Mouse (Mus musculus): ENCODE data around the gene Slfn4. TPM values are rescaled to one million over a fixed set of nuclear protein-coding genes. Genes with fewer than 3 reads are reported as not detected.
"Not testable (repeated sequence)": the region's sequence is repeated elsewhere in the genome, so short reads cannot be mapped to it uniquely, and the experiment has no call there.

The Slfn4 gene
- polyA plus RNA-seq (2015; fragmentation: Nextera tagmentation; extraction: Ambion mirVana): 0.99 and 1.2 TPM in 2 replicates

DNA sequence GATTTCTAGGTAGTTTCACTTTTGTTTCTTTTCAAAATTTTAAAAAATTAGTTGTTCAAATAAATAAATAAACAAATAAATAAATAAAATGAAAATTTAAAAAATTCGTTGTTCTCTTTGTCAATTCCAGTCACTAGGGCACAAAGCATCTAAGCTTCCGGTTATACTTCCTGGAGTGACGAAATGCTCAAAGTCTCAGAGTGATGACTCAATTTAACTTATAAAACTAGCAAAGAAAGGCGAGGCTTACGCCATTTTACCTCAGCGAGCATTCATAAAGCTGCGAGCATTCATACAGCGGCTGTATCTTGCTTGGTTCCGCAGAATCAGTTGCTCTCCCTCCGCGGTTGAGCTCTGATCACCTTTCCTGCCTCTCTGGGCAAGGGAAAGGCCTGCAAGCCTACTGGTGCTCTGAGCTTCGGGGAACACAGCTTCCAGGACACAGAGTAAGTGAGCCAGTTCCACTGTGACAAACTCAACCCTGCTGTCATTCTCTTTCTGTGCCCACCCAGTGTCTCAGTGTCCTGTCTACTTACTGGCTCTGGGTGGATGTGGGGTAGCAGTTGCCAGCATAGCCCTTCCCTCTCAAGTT is at the start of gene Slfn4:
Slfn4 (plus strand) TSS at position 239 of the 592 bp plus-strand sequence.
- Histone ChIP-seq H3K4me1 (ENCODE audit: control insufficient read depth, low read depth, low read length) (no peaks in the 10 kb centered on the region), H3K4me2 (ENCODE audit: low read depth, low read length) (no peak within 1 kb of the TSS), H3K9ac (ENCODE audit: low read depth, low read length) (no peak within 1 kb of the TSS), H3K4me3 (ENCODE audit: low read depth, low read length) (no peak within 1 kb of the TSS), H3K27me3 (ENCODE audit: control insufficient read depth, insufficient read depth, low read depth, low read length) (no peaks in the 10 kb centered on the region), H3K9me3 (replicated peaks; ENCODE audit: control insufficient read depth, low read length) (no peaks in the 10 kb centered on the region), H3K36me3 (ENCODE audit: control insufficient read depth, insufficient read depth) (no peaks in the 10 kb centered on the region), H3K27ac (ENCODE audit: low read length) (no peak within 1 kb of the TSS)
- no peak for ATAC-seq (ENCODE audit: low read depth)
- 66% methylated on average over 12 of the region's 12 CpGs for WGBS (ENCODE audit: insufficient replicate concordance)

DNA sequence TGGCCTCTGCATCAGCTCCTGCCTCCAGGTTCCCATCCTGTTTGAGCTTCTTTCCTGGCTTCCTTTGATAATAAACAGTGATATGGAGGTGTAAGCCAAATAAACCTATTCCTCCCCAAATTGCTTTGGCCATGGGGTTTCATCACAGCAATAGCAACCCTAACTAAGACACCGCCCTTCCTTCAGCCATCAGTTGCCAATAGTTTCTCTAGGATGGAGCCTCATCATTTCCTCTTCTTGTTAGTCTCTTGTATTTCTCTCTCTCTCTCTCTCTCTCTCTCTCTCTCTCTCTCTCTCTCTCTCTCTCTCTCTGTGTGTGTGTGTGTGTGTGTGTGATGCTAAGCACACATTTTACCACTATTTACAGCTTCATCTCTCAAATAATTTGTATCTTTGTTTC is 49.4 kb upstream of the Slfn4 start:
- ATAC-seq (ENCODE audit: low read depth): not testable (repeated sequence)

GRCm38 (mm10) chr11:83137253-83137652 is 37.7 kb upstream of the Slfn4 start:
- H3K4me2 ChIP-seq (ENCODE audit: low read depth, low read length); H3K9me3 ChIP-seq (replicated peaks; ENCODE audit: control insufficient read depth, low read length); H3K27me3 ChIP-seq (ENCODE audit: control insufficient read depth, insufficient read depth, low read depth, low read length); H3K36me3 ChIP-seq (ENCODE audit: control insufficient read depth, insufficient read depth); H3K4me3 ChIP-seq (ENCODE audit: low read depth, low read length); H3K27ac ChIP-seq (ENCODE audit: low read length); H3K4me1 ChIP-seq (ENCODE audit: control insufficient read depth, low read depth, low read length); H3K9ac ChIP-seq (ENCODE audit: low read depth, low read length); ATAC-seq (ENCODE audit: low read depth): not testable (repeated sequence)
- WGBS (ENCODE audit: insufficient replicate concordance): 77% methylated on average over 1 of the region's 2 CpGs

More for the DNA sequence above, 49.4 kb upstream of the Slfn4 start:
- H3K36me3 ChIP-seq (ENCODE audit: control insufficient read depth, insufficient read depth); H3K4me3 ChIP-seq (ENCODE audit: low read depth, low read length); H3K9me3 ChIP-seq (replicated peaks; ENCODE audit: control insufficient read depth, low read length); H3K27ac ChIP-seq (ENCODE audit: low read length); H3K4me2 ChIP-seq (ENCODE audit: low read depth, low read length); H3K27me3 ChIP-seq (ENCODE audit: control insufficient read depth, insufficient read depth, low read depth, low read length); H3K4me1 ChIP-seq (ENCODE audit: control insufficient read depth, low read depth, low read length); H3K9ac ChIP-seq (ENCODE audit: low read depth, low read length): not testable (repeated sequence)
- WGBS (ENCODE audit: insufficient replicate concordance): no CpG with 5 or more reads among the region's 1 CpGs

GRCm38 (mm10) chr11:83148939-83149338 is 26.0 kb upstream of the Slfn4 start:
- H3K4me1 ChIP-seq (ENCODE audit: control insufficient read depth, low read depth, low read length); H3K4me3 ChIP-seq (ENCODE audit: low read depth, low read length); H3K36me3 ChIP-seq (ENCODE audit: control insufficient read depth, insufficient read depth); ATAC-seq (ENCODE audit: low read depth); H3K27ac ChIP-seq (ENCODE audit: low read length); H3K4me2 ChIP-seq (ENCODE audit: low read depth, low read length); H3K9ac ChIP-seq (ENCODE audit: low read depth, low read length); H3K9me3 ChIP-seq (replicated peaks; ENCODE audit: control insufficient read depth, low read length); H3K27me3 ChIP-seq (ENCODE audit: control insufficient read depth, insufficient read depth, low read depth, low read length): not testable (repeated sequence)
- WGBS (ENCODE audit: insufficient replicate concordance): no CpG with 5 or more reads among the region's 1 CpGs

DNA sequence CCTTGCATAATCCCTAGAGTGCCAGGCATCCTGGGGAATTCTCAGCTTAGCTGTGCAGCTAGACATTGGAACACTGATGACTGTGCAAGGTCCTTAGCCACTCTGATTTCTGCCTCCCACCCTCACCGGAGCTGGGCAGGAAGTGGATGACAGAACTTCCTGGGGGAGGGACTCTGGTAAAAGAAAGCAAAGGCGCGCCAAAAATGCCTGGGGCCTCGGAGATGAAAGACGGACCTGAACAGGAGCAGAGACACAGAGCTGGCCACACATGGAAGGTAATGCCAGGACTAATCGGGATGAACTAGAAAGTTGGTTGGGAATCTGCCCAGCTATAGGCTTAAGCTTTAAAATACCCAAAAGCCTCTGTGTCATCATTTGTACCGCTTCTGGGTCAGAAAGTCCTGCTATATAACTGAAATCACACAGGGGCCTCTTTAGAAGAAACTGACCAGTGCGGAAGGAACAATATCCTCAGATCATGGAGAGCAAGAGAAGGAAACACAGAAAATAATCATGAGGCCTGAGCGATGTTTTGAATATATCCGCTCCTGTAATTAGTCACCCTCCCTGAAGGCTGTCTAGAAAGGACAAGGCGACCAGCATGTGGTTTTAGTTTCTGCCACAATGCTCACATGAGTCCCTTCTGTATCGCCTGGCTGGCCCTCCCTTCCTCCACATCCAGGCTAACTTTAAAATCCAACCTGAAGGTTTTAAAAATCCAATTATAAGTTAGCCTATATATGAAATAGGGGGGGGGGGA is 16.3 kb downstream of the Slfn4 start, which contains the start of gene Slfn3:
Slfn3 (plus strand) TSS at position 197 of the 760 bp plus-strand sequence.
- no peaks in the 10 kb centered on the region; the same call in 1 of the 2 replicates for H3K36me3 ChIP-seq (ENCODE audit: control insufficient read depth, insufficient read depth)
- peak within 1 kb of the TSS; percentile 34 for H3K27ac ChIP-seq (ENCODE audit: low read length)
- H3K9ac ChIP-seq (ENCODE audit: low read depth, low read length): peak within 1 kb of the TSS; percentile 66
- peak within 1 kb of the TSS; percentile 58 for H3K4me2 ChIP-seq (ENCODE audit: low read depth, low read length)
- peaks cover 9% of the 10 kb centered on the region for H3K4me1 ChIP-seq (ENCODE audit: control insufficient read depth, low read depth, low read length)
- H3K9me3 ChIP-seq (replicated peaks; ENCODE audit: control insufficient read depth, low read length): no peaks in the 10 kb centered on the region
- H3K27me3 ChIP-seq (ENCODE audit: control insufficient read depth, insufficient read depth, low read depth, low read length): no peaks in the 10 kb centered on the region
- peak within 1 kb of the TSS; percentile 62 for H3K4me3 ChIP-seq (ENCODE audit: low read depth, low read length)
- ATAC-seq (ENCODE audit: low read depth): peak; percentile 45
- 25% methylated on average over 12 of the region's 12 CpGs for WGBS (ENCODE audit: insufficient replicate concordance)

- H3K27ac ChIP-seq (ENCODE audit: low read length): peak overlapping the region; percentile 16
- no peaks in the 10 kb centered on the region for H3K9me3 ChIP-seq (replicated peaks; ENCODE audit: control insufficient read depth, low read length)
- peak overlapping the region; percentile 58 for H3K4me2 ChIP-seq (ENCODE audit: low read depth, low read length)
- peaks cover 9% of the 10 kb centered on the region for H3K4me1 ChIP-seq (ENCODE audit: control insufficient read depth, low read depth, low read length)
- peak overlapping the region; percentile 66 for H3K9ac ChIP-seq (ENCODE audit: low read depth, low read length)
- no peaks in the 10 kb centered on the region for H3K27me3 ChIP-seq (ENCODE audit: control insufficient read depth, insufficient read depth, low read depth, low read length)
- peak; percentile 95 for ATAC-seq (ENCODE audit: low read depth)
- H3K36me3 ChIP-seq (ENCODE audit: control insufficient read depth, insufficient read depth): no peaks in the 10 kb centered on the region; the same call in 1 of the 2 replicates
- peak overlapping the region; percentile 62 for H3K4me3 ChIP-seq (ENCODE audit: low read depth, low read length)
- WGBS (ENCODE audit: insufficient replicate concordance): 21% methylated on average over 3 of the region's 3 CpGs
Observed at GRCm38 (mm10) chr11:83192001-83192400, 17.0 kb downstream of the Slfn4 start.

GRCm38 (mm10) chr11:83205002-83205401 is 30.0 kb downstream of the Slfn4 start:
- Histone ChIP-seq H3K4me2 (ENCODE audit: low read depth, low read length) (no peak overlapping the region), H3K4me1 (ENCODE audit: control insufficient read depth, low read depth, low read length) (no peaks in the 10 kb centered on the region), H3K9me3 (replicated peaks; ENCODE audit: control insufficient read depth, low read length) (no peaks in the 10 kb centered on the region), H3K27ac (ENCODE audit: low read length) (no peak overlapping the region), H3K36me3 (ENCODE audit: control insufficient read depth, insufficient read depth) (no peaks in the 10 kb centered on the region), H3K9ac (ENCODE audit: low read depth, low read length) (no peak overlapping the region), H3K27me3 (ENCODE audit: control insufficient read depth, insufficient read depth, low read depth, low read length) (no peaks in the 10 kb centered on the region), H3K4me3 (ENCODE audit: low read depth, low read length) (no peak overlapping the region)
- ATAC-seq (ENCODE audit: low read depth): no peak

DNA sequence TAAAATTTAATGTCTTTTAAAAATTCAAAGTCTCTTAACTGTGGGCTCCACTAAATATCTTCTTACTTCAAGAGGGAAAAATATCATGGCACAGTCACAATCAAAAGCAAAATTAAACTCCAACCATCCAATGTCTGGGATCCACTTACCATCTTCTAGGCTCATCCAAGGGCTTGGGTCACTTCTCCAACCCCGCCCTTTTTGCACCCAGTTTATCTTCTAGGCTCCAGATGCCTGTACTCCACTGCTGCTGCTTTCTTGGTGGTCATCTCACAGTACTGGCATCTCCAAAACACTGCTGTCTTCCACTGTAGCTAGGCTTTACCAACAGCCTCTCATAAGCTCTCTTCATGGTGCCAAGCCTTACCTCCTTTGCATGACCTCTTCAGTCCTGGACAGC is 41.1 kb downstream of the Slfn4 start:
- Histone ChIP-seq H3K27ac (ENCODE audit: low read length) (no peak overlapping the region), H3K9me3 (replicated peaks; ENCODE audit: control insufficient read depth, low read length) (no peaks in the 10 kb centered on the region), H3K4me2 (ENCODE audit: low read depth, low read length) (no peak overlapping the region), H3K36me3 (ENCODE audit: control insufficient read depth, insufficient read depth) (peaks cover 2% of the 10 kb centered on the region; the same call in 1 of the 2 replicates), H3K27me3 (ENCODE audit: control insufficient read depth, insufficient read depth, low read depth, low read length) (no peaks in the 10 kb centered on the region), H3K9ac (ENCODE audit: low read depth, low read length) (no peak overlapping the region), H3K4me1 (ENCODE audit: control insufficient read depth, low read depth, low read length) (no peaks in the 10 kb centered on the region), H3K4me3 (ENCODE audit: low read depth, low read length) (no peak overlapping the region)
- ATAC-seq (ENCODE audit: low read depth): peak; percentile 59; the same call in 1 of the 2 replicates
- WGBS (ENCODE audit: insufficient replicate concordance): 74% methylated on average over 1 of the region's 1 CpGs

DNA sequence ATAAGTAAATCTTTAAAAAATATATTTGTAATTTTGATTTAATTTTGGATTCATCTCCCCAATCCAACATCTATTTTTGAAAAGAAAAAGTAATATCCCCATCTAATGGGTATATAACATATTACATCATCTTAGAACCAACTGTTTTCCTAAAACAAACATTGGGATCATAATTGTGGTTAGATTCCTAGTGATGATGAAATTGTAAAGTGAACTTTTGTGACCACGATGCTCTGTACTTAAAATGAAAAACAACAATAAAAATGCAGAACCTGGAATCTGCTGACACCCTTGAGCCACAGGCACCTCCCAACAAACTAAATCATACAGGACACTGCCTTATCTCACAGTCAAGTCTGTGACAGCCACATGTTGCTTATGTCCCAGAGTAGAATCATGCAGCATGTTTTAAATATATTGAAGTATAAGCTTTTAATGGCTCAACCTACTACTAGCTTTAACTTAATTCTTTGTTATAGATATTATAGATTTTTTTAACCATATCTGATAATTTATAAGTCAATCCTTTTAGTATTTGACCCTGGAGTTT is 46.4 kb downstream of the Slfn4 start:
- H3K4me1 ChIP-seq (ENCODE audit: control insufficient read depth, low read depth, low read length): peaks cover 7% of the 10 kb centered on the region
- no peaks in the 10 kb centered on the region for H3K27me3 ChIP-seq (ENCODE audit: control insufficient read depth, insufficient read depth, low read depth, low read length)
- WGBS (ENCODE audit: insufficient replicate concordance): 46% methylated on average over 1 of the region's 1 CpGs
- no peak for ATAC-seq (ENCODE audit: low read depth)
- H3K27ac ChIP-seq (ENCODE audit: low read length): no peak overlapping the region
- no peak overlapping the region for H3K9ac ChIP-seq (ENCODE audit: low read depth, low read length)
- H3K9me3 ChIP-seq (replicated peaks; ENCODE audit: control insufficient read depth, low read length): no peaks in the 10 kb centered on the region
- H3K4me3 ChIP-seq (ENCODE audit: low read depth, low read length): no peak overlapping the region
- H3K36me3 ChIP-seq (ENCODE audit: control insufficient read depth, insufficient read depth): peaks cover 5% of the 10 kb centered on the region; the same call in 1 of the 2 replicates
- H3K4me2 ChIP-seq (ENCODE audit: low read depth, low read length): no peak overlapping the region
